9 mouse cellular contexts compared by ENCODE assay signal in genomic region chr17:83873363-83874141, GRCm38 (mm10). TPM values are rescaled to one million over a fixed set of nuclear protein-coding genes. Genes with fewer than 3 reads are reported as not detected.
DNase-seq lines count a peak whose midpoint lies in the region; ATAC-seq and TF ChIP-seq lines count a peak whose summit lies in the region.
"Had no signal": no experiment of that assay in that cellular context is flagged by ENCODE, and none has a peak within 500 bp of the region (broad histone marks: within the 10 kb centered on the region; RNA-seq: fewer than 3 reads in every experiment).

No protein-coding gene starts in this region.

- no peaks in the 10 kb centered on the region for H3K27me3 ChIP-seq in midbrain, embryonic 14.5 days (ENCODE audit: control insufficient read depth, insufficient read depth, low read length)
- no peaks in the 10 kb centered on the region for H3K27me3 ChIP-seq in midbrain, embryonic 11.5 days (ENCODE audit: control insufficient read depth, insufficient read depth, low read length)
- no peaks in the 10 kb centered on the region for H3K27me3 ChIP-seq in kidney, postnatal 0 days (ENCODE audit: insufficient read depth, low read length)
- H3K27me3 ChIP-seq: liver, embryonic 15.5 days had no signal

- peak overlapping the region; percentile 38 for H3K4me2 ChIP-seq in midbrain, embryonic 14.5 days (ENCODE audit: low read length)
- H3K4me2 ChIP-seq in midbrain, embryonic 11.5 days: no peak overlapping the region
- H3K4me2 ChIP-seq in kidney, postnatal 0 days (ENCODE audit: low read length): no peak overlapping the region
- H3K4me2 ChIP-seq: liver, embryonic 15.5 days had no signal

- H3K4me3 ChIP-seq in midbrain, embryonic 14.5 days (replicated peaks; ENCODE audit: low read depth, low read length): no peak overlapping the region
- no peak overlapping the region for H3K4me3 ChIP-seq in midbrain, embryonic 11.5 days (ENCODE audit: low read depth, low read length)
- no peak overlapping the region for H3K4me3 ChIP-seq in kidney, postnatal 0 days (replicated peaks; ENCODE audit: low read depth, low read length)
- H3K4me3 ChIP-seq: liver, embryonic 15.5 days had no signal

- WGBS in midbrain, embryonic 14.5 days: 61% methylated on average over 19 of the region's 19 CpGs
- WGBS in midbrain, embryonic 11.5 days: 69% methylated on average over 19 of the region's 19 CpGs
- WGBS in kidney, postnatal 0 days: 38% methylated on average over 19 of the region's 19 CpGs

- H3K9me3 ChIP-seq in midbrain, embryonic 14.5 days (ENCODE audit: control insufficient read depth, low read length): no peaks in the 10 kb centered on the region
- no peaks in the 10 kb centered on the region for H3K9me3 ChIP-seq in midbrain, embryonic 11.5 days (ENCODE audit: control insufficient read depth, low read length)
- no peaks in the 10 kb centered on the region for H3K9me3 ChIP-seq in kidney, postnatal 0 days (replicated peaks; ENCODE audit: low read length)
- H3K9me3 ChIP-seq: liver, embryonic 15.5 days had no signal

- no peaks in the 10 kb centered on the region for H3K4me1 ChIP-seq in midbrain, embryonic 14.5 days (ENCODE audit: control insufficient read depth, insufficient read depth, low read length)
- H3K4me1 ChIP-seq in midbrain, embryonic 11.5 days (ENCODE audit: control insufficient read depth, insufficient read depth, low read length): no peaks in the 10 kb centered on the region
- H3K4me1 ChIP-seq in kidney, postnatal 0 days (replicated peaks; ENCODE audit: insufficient read depth, low read length): no peaks in the 10 kb centered on the region
- H3K4me1 ChIP-seq: liver, embryonic 15.5 days had no signal

- no peak overlapping the region for H3K9ac ChIP-seq in midbrain, embryonic 14.5 days (replicated peaks; ENCODE audit: low read length)
- no peak overlapping the region for H3K9ac ChIP-seq in midbrain, embryonic 11.5 days (ENCODE audit: low read length)
- H3K9ac ChIP-seq in kidney, postnatal 0 days (ENCODE audit: low read depth, low read length): 0 out of 2 replicates have a peak overlapping the region, but pooled peaks have one; percentile 27
- H3K9ac ChIP-seq: liver, embryonic 15.5 days had no signal

- no peak for DNase-seq in midbrain, embryonic 14.5 days
- DNase-seq in midbrain, embryonic 11.5 days (ENCODE audit: low spot score, missing footprints): no peak
- DNase-seq in gastrocnemius, postnatal 10 days: peak; percentile 54
- DNase-seq in kidney, postnatal 0 days (ENCODE audit: low spot score): peak; percentile 72
- DNase-seq in ovary, postnatal 36 days (ENCODE audit: low spot score): peak; percentile 57
- DNase-seq in layer of hippocampus, postnatal 36 days: no peak
- DNase-seq in cerebellum, adult 11 months: no peak
- DNase-seq in layer of hippocampus, adult 8-10 months (ENCODE audit: low spot score in 2 of 2): no peak

- no peak for ATAC-seq in midbrain, embryonic 14.5 days (ENCODE audit: low FRiP score, low TSS enrichment)
- no peak for ATAC-seq in midbrain, embryonic 11.5 days (ENCODE audit: low FRiP score)
- ATAC-seq in kidney, postnatal 0 days (replicated peaks; ENCODE audit: low FRiP score, low read depth): no peak; the same call in 1 of the 2 replicates

- TF ChIP-seq CTCF in kidney, postnatal 0 days (IDR thresholded peaks at IDR 0.05; ENCODE audit: low read depth): 0 out of 2 replicates have a peak, but pooled peaks have one; percentile 4

- no peaks in the 10 kb centered on the region for H3K36me3 ChIP-seq in midbrain, embryonic 14.5 days (ENCODE audit: control insufficient read depth, insufficient read depth, low read length)
- no peaks in the 10 kb centered on the region for H3K36me3 ChIP-seq in midbrain, embryonic 11.5 days (ENCODE audit: control insufficient read depth, insufficient read depth, low read length)
- no peaks in the 10 kb centered on the region for H3K36me3 ChIP-seq in kidney, postnatal 0 days (ENCODE audit: insufficient read depth, low read length)
- H3K36me3 ChIP-seq: liver, embryonic 15.5 days had no signal

- no peak overlapping the region for H3K27ac ChIP-seq in midbrain, embryonic 14.5 days (replicated peaks; ENCODE audit: low read depth, low read length)
- H3K27ac ChIP-seq in midbrain, embryonic 11.5 days (ENCODE audit: low read depth, low read length): no peak overlapping the region
- H3K27ac ChIP-seq in kidney, postnatal 0 days: peak overlapping the region; percentile 68
- H3K27ac ChIP-seq: liver, embryonic 15.5 days had no signal

RNA-seq across cellular contexts. Expression of gene Haao, which starts 25.8 kb away (rescaled TPM):
- 0.20 TPM in 1 of 2 replicates, not detected in the other for polyA plus RNA-seq in midbrain, embryonic 14.5 days (2014; fragmentation: Nextera tagmentation; extraction: Ambion mirVana)
- polyA plus RNA-seq in midbrain, embryonic 11.5 days (2014; fragmentation: Nextera tagmentation; extraction: Ambion mirVana): 0.22 TPM in 1 of 2 replicates, not detected in the other
- total RNA-seq in gastrocnemius, postnatal 10 days (2021): under 1 TPM in 1 of 2 experiments, not detected in 1; 0.16 TPM
- 4.9 and 6.3 TPM in 2 replicates for polyA plus RNA-seq in kidney, postnatal 0 days (2015; fragmentation: Nextera tagmentation; extraction: Ambion mirVana)
- total RNA-seq in layer of hippocampus, postnatal 36 days (2021): not detected
- 1 to 10 TPM in 2 of 4 experiments, not detected in 2; 1.9 to 2.8 TPM for total RNA-seq in layer of hippocampus, adult 8-10 months (2022)

Comparison
In these comparisons a context has a peak if more than half of its experiments do, and no peak if none do; other contexts are left out.
1. DNase-seq: peak in gastrocnemius, postnatal 10 days (single experiment), kidney, postnatal 0 days (single experiment) and ovary, postnatal 36 days (single experiment); none in midbrain, embryonic 14.5 days (single experiment), midbrain, embryonic 11.5 days (single experiment), layer of hippocampus, postnatal 36 days (0 of 2), cerebellum, adult 11 months (single experiment) and layer of hippocampus, adult 8-10 months (0 of 2).